Comparison of ENCODE assay signal across 24 mouse cellular contexts in the genomic region with DNA sequence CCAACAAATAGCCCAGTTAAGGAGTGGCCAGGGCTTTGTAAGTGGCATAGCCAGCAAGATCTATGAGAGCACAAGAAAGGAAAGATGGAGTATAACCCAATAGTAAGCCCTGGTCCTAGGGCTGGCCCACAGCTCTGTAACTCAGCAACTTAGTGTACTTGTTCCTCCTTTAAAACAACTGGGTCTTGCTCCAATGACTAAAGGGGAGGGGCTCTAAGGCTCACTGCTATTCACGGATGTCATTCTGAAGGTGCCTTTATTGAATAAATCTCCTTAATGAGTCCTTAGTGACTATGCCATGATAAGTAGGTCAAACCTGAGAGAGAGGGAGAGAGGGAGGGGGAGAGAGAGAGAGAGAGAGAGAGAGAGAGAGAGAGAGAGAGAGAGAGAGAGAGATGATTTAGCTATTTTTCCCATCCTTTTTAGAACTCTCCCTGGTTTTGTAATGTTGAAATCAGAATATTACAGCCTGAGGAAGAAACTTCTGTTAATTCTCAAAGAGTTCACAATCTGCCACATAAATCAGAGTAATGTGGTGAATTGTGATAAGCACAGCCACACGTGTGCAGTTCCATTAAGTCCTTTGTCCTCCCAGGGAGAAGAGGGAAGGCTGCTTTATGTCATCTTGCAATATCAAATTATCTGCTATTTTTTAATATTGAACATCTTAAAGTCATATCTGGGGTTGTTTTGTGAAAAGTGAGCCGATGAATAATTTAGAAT.
DNase-seq lines count a peak whose midpoint lies in the region; ATAC-seq and TF ChIP-seq lines count a peak whose summit lies in the region.
"Had no signal": no experiment of that assay in that cellular context is flagged by ENCODE, and none has a peak within 500 bp of the region (broad histone marks: within the 10 kb centered on the region; RNA-seq: fewer than 3 reads in every experiment).

No protein-coding gene starts in this region.

- no peaks in the 10 kb centered on the region for H3K36me3 ChIP-seq in midbrain, embryonic 11.5 days (ENCODE audit: control insufficient read depth, insufficient read depth, low read length)
- H3K36me3 ChIP-seq in midbrain, postnatal 0 days (ENCODE audit: insufficient read depth, low read length) = no peaks in the 10 kb centered on the region
- H3K36me3 ChIP-seq in hindbrain, embryonic 15.5 days = no peaks in the 10 kb centered on the region
- no peaks in the 10 kb centered on the region for H3K36me3 ChIP-seq in midbrain, embryonic 15.5 days (replicated peaks)
- H3K36me3 ChIP-seq: forebrain, embryonic 10.5 days; heart, embryonic 10.5 days; limb, embryonic 13.5 days; liver, embryonic 13.5 days; stomach, embryonic 15.5 days had no signal

- H3K27ac ChIP-seq in midbrain, embryonic 11.5 days (ENCODE audit: low read depth, low read length) = no peak overlapping the region
- H3K27ac ChIP-seq in midbrain, postnatal 0 days (ENCODE audit: low read depth, low read length) = no peak overlapping the region; the same call in 1 of the 2 replicates
- peak overlapping the region; percentile 51; the same call in 1 of the 2 replicates for H3K27ac ChIP-seq in hindbrain, embryonic 15.5 days (replicated peaks)
- H3K27ac ChIP-seq in midbrain, embryonic 15.5 days = peak overlapping the region; percentile 54; the same call in 1 of the 2 replicates
- H3K27ac ChIP-seq: forebrain, embryonic 10.5 days; heart, embryonic 10.5 days; limb, embryonic 13.5 days; liver, embryonic 13.5 days; stomach, embryonic 15.5 days had no signal

- H3K9me3 ChIP-seq in midbrain, embryonic 11.5 days (ENCODE audit: control insufficient read depth, low read length) = no peaks in the 10 kb centered on the region
- no peaks in the 10 kb centered on the region for H3K9me3 ChIP-seq in midbrain, postnatal 0 days (ENCODE audit: low read length)
- no peaks in the 10 kb centered on the region for H3K9me3 ChIP-seq in hindbrain, embryonic 15.5 days
- H3K9me3 ChIP-seq in midbrain, embryonic 15.5 days = no peaks in the 10 kb centered on the region
- H3K9me3 ChIP-seq: forebrain, embryonic 10.5 days; heart, embryonic 10.5 days; limb, embryonic 13.5 days; liver, embryonic 13.5 days; stomach, embryonic 15.5 days had no signal

- 69% methylated on average over 3 of the region's 3 CpGs for WGBS in midbrain, embryonic 11.5 days
- WGBS in midbrain, postnatal 0 days = 30% methylated on average over 3 of the region's 3 CpGs
- 34% methylated on average over 3 of the region's 3 CpGs for WGBS in hindbrain, embryonic 15.5 days
- WGBS in midbrain, embryonic 15.5 days = 40% methylated on average over 3 of the region's 3 CpGs

- H3K27me3 ChIP-seq in midbrain, embryonic 11.5 days (ENCODE audit: control insufficient read depth, insufficient read depth, low read length) = no peaks in the 10 kb centered on the region
- H3K27me3 ChIP-seq in midbrain, postnatal 0 days (ENCODE audit: insufficient read depth, low read length) = no peaks in the 10 kb centered on the region
- H3K27me3 ChIP-seq in hindbrain, embryonic 15.5 days = no peaks in the 10 kb centered on the region
- no peaks in the 10 kb centered on the region for H3K27me3 ChIP-seq in midbrain, embryonic 15.5 days (replicated peaks)
- H3K27me3 ChIP-seq: limb, embryonic 13.5 days; liver, embryonic 13.5 days; stomach, embryonic 15.5 days had no signal

- peak; percentile 74; the same call in 1 of the 2 replicates for ATAC-seq in midbrain, embryonic 11.5 days (ENCODE audit: low FRiP score)
- no peak for ATAC-seq in midbrain, postnatal 0 days (ENCODE audit: low FRiP score)
- ATAC-seq in hindbrain, embryonic 15.5 days (ENCODE audit: low FRiP score, low read depth) = peak; percentile 30; the same call in 1 of the 2 replicates
- ATAC-seq in midbrain, embryonic 15.5 days (replicated peaks) = peak; percentile 76; the same call in 1 of the 2 replicates
- ATAC-seq: CD4-positive, CD25-positive, alpha-beta regulatory T cell, adult 4 months; forebrain, postnatal 0 days; intestine, embryonic 16.5 days had no signal

- no peaks in the 10 kb centered on the region for H3K4me1 ChIP-seq in midbrain, embryonic 11.5 days (ENCODE audit: control insufficient read depth, insufficient read depth, low read length)
- no peaks in the 10 kb centered on the region for H3K4me1 ChIP-seq in midbrain, postnatal 0 days (ENCODE audit: insufficient read depth, low read length)
- peaks cover 3% of the 10 kb centered on the region; the same call in 1 of the 2 replicates for H3K4me1 ChIP-seq in hindbrain, embryonic 15.5 days (replicated peaks)
- H3K4me1 ChIP-seq in midbrain, embryonic 15.5 days = peaks cover 3% of the 10 kb centered on the region
- H3K4me1 ChIP-seq: forebrain, embryonic 10.5 days; heart, embryonic 10.5 days; limb, embryonic 13.5 days; liver, embryonic 13.5 days; stomach, embryonic 15.5 days had no signal

- no peak overlapping the region for H3K9ac ChIP-seq in midbrain, embryonic 11.5 days (ENCODE audit: low read length)
- H3K9ac ChIP-seq in midbrain, postnatal 0 days (replicated peaks; ENCODE audit: low read length, poor library complexity, severe bottlenecking) = no peak overlapping the region
- no peak overlapping the region for H3K9ac ChIP-seq in hindbrain, embryonic 15.5 days
- H3K9ac ChIP-seq in midbrain, embryonic 15.5 days = no peak overlapping the region
- H3K9ac ChIP-seq: forebrain, postnatal 0 days; limb, embryonic 13.5 days; liver, embryonic 13.5 days; stomach, embryonic 15.5 days had no signal

- DNase-seq in midbrain, embryonic 11.5 days (ENCODE audit: low spot score, missing footprints) = no peak
- no peak for DNase-seq in midbrain, postnatal 0 days (ENCODE audit: low spot score)
- DNase-seq in retina, adult 2 months (ENCODE audit: low read depth, low spot score) = peak; percentile 61
- DNase-seq in cerebellum, adult 11-12 months = no peak
- DNase-seq in lung, postnatal 4 days = no peak
- DNase-seq in liver = no peak
- DNase-seq: adrenal gland, postnatal 14 days; cerebellum, adult 9-11 months; forebrain, postnatal 0 days; kidney, adult 9 months; kidney, postnatal 14 days; liver, embryonic 13.5 days; lung, adult 2 months; lung, postnatal 14 days; thymus, postnatal 36 days had no signal

- no peak overlapping the region for H3K4me3 ChIP-seq in midbrain, embryonic 11.5 days (ENCODE audit: low read depth, low read length)
- H3K4me3 ChIP-seq in midbrain, postnatal 0 days (ENCODE audit: low read depth, low read length) = no peak overlapping the region
- H3K4me3 ChIP-seq in hindbrain, embryonic 15.5 days = no peak overlapping the region
- no peak overlapping the region for H3K4me3 ChIP-seq in midbrain, embryonic 15.5 days
- H3K4me3 ChIP-seq: forebrain, embryonic 10.5 days; heart, embryonic 10.5 days; limb, embryonic 13.5 days; liver, embryonic 13.5 days; myocyte; stomach, embryonic 15.5 days had no signal

- no peak for TF ChIP-seq CTCF in midbrain, postnatal 0 days (IDR thresholded peaks at IDR 0.05)

- no peak overlapping the region for H3K4me2 ChIP-seq in midbrain, embryonic 11.5 days
- H3K4me2 ChIP-seq in midbrain, postnatal 0 days (ENCODE audit: low read depth, low read length, poor library complexity, severe bottlenecking) = no peak overlapping the region
- no peak overlapping the region for H3K4me2 ChIP-seq in hindbrain, embryonic 15.5 days
- no peak overlapping the region for H3K4me2 ChIP-seq in midbrain, embryonic 15.5 days
- H3K4me2 ChIP-seq: limb, embryonic 13.5 days; liver, embryonic 13.5 days; stomach, embryonic 15.5 days had no signal

Comparison
In these comparisons a context has a peak if more than half of its experiments do, and no peak if none do; other contexts are left out.
1. H3K27ac ChIP-seq: peak in hindbrain, embryonic 15.5 days (single experiment) and midbrain, embryonic 15.5 days (single experiment); none in midbrain, embryonic 11.5 days (single experiment) and midbrain, postnatal 0 days (single experiment).